Mouse (Mus musculus) heart, adult 2 months (tissue): ENCODE results near the gene Psmg4. TPM values are rescaled to one million over a fixed set of nuclear protein-coding genes. Genes with fewer than 3 reads are reported as not detected.
A peak's percentile ranks its signal among the peaks of the same experiment; 100 is the strongest.

Experiments used
- DNase-seq, 2 experiments: peaks; one replicate each; pipeline ENCODE4 v3.0.0; 2021
- H3K27ac ChIP-seq: fragments of 200-600 bp; 2 replicates; pipeline ENCODE4 v1.8.1; 2022
- H3K27me3 ChIP-seq: fragments of 200-500 bp; 2 replicates; pipeline ENCODE4 v1.6.1; 2012; ENCODE audit warnings: mild to moderate bottlenecking, low read length, inconsistent platforms, mixed read lengths; ENCODE audit not compliant: control insufficient read depth, insufficient read depth
- H3K36me3 ChIP-seq: fragments of 200-500 bp; 2 replicates; pipeline ENCODE4 v1.6.1; 2012; ENCODE audit warnings: low read length, inconsistent platforms; ENCODE audit not compliant: control insufficient read depth, insufficient read depth
- H3K4me1 ChIP-seq: fragments of 200-500 bp; 2 replicates; pipeline ENCODE4 v1.6.1; 2011; ENCODE audit warnings: low read length; ENCODE audit not compliant: control insufficient read depth, insufficient read depth
- H3K4me3 ChIP-seq: fragments of 200-600 bp; 2 replicates; pipeline ENCODE4 v1.8.1; 2022
- H3K79me2 ChIP-seq: fragments of 200-500 bp; replicated peaks from 2 replicates; pipeline ENCODE4 v1.6.1; 2012; ENCODE audit warnings: mild to moderate bottlenecking, inconsistent platforms, low read length, moderate library complexity, mixed read lengths; ENCODE audit not compliant: control insufficient read depth, insufficient read depth
- H3K9ac ChIP-seq: fragments of 200-500 bp; 2 replicates; pipeline ENCODE4 v1.6.1; 2012; ENCODE audit warnings: low read depth, mild to moderate bottlenecking, control low read depth, inconsistent platforms, low read length, mixed read lengths
- CTCF ChIP-seq: fragments of 200-600 bp; IDR thresholded peaks from 2 replicates; pipeline ENCODE4 v1.8.1; 2022; ENCODE audit warnings: antibody characterized with exemption, mild to moderate bottlenecking, moderate library complexity
- EP300 ChIP-seq: fragments of 200-500 bp; IDR thresholded peaks from 2 replicates; pipeline ENCODE4 v1.6.1; 2011; ENCODE audit warnings: low read depth, low read length, control low read depth; ENCODE audit not compliant: insufficient read depth
- POLR2A ChIP-seq: fragments of 200-500 bp; IDR thresholded peaks from 2 replicates; pipeline ENCODE4 v1.6.1; 2011; ENCODE audit warnings: mild to moderate bottlenecking, low read depth, low read length, control low read depth; ENCODE audit not compliant: insufficient read depth
- WGBS: fragments of 180-500 bp; shearing (Covaris S2); methylation state at CpG from one replicate; pipeline ENCODE4 v1.1.7; 2018; 5-methylcytosine and 5-hydroxymethylcytosine counted together
- intact Hi-C: fragments of 180-260 bp; cut with DNase I; formaldehyde crosslinking; loops from one replicate; pipeline ENCODE4 v1.15.1; 2025
- polyA plus RNA-seq: library from polyadenylated mRNA; depleted of rRNA; stranded (reverse); fragments of >200 nt; gene quantifications from 2 replicates; pipeline ENCODE4 v1.2.3, GENCODE M21; 2012
- total RNA-seq, 2 experiments: library from RNA; stranded (reverse); gene quantifications; 2 replicates each; pipeline ENCODE4 v1.2.3; 2021

The Psmg4 gene
- total and polyA plus RNA-seq, 3 experiments: 23.1 to 51.2 (median 29.0) TPM

DNA sequence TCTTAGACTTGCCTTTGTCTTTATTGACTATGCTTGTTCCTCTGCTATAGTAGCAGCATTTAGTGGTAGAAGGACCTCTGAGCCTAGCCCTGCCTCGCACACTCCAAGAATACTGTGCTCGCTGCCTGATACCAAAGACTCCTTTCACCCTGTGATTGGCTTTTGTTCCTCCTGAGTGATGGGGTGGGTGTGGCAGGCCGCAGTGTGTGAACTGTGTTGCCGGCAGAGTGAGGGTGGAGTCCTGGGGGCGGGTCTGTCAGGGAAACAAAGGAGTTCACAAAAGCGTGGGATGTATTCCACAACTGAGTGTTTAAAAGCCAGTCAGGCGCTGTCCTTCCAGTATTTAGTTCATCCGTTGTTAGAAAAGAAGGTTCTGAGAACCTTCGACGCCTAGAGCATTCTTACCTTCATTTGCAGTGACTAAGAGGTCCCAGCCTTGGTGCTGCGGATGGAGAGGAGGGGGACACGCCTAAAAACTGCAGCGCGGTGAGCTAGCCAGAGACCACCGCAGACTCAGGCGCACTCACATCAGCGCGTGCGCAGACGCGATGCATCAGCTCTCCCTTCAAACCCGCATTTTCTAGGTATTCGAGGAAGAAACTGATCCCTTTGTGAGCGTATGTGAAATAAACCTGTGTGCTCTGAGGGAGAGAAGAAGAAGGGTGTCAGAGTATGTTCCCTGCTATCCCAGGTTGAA is 31.6 kb upstream of the Psmg4 start:
- intact Hi-C loops: loop anchor here (2.0 kb wide), 1 partner anchor 52 kb away; the partner anchor contains the start of gene Tubb2a
- Histone ChIP-seq H3K27ac (peak overlapping the region; percentile 11; the same call in 1 of the 2 replicates), H3K27me3 (no peaks in the 10 kb centered on the region), H3K4me1 (peaks cover 3% of the 10 kb centered on the region; the same call in 1 of the 2 replicates), H3K36me3 (no peaks in the 10 kb centered on the region), H3K4me3 (peak overlapping the region; percentile 41), H3K9ac (0 out of 2 replicates have a peak overlapping the region, but pooled peaks have one; percentile 0), H3K79me2 (no peaks in the 10 kb centered on the region)
- peak in 1 of 2 experiments; percentile 59 for DNase-seq
- no peak for TF ChIP-seq CTCF
- TF ChIP-seq POLR2A: no peak
- no peak for TF ChIP-seq EP300
- WGBS: 5% methylated on average over 24 of the region's 24 CpGs

DNA sequence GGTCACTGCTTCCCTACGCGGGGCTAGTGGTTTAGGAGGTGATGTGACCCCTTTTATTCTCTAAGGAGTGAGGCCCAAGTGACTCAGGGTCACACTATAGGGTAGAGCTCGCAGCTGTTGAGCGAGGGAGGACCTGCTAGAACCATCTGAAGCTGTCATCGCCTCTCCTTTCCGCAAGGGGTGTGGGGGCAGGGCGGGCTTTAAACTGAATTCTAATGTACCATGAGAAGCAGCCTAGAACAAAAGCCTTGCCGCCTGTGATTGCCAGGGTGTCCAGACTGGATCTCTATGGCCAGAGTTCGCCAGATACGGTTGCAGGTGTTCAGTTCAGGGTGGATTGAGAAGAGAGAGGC is 31.1 kb upstream of the Psmg4 start:
- H3K9ac ChIP-seq: no peak overlapping the region
- peak in 1 of 2 experiments; percentile 39 for DNase-seq
- no peak for TF ChIP-seq POLR2A
- peak; percentile 43 for TF ChIP-seq CTCF
- H3K4me3 ChIP-seq: peak overlapping the region; percentile 41
- intact Hi-C loops: loop anchor here (2.0 kb wide), 1 partner anchor 53 kb away; the partner anchor contains the start of gene Tubb2a
- H3K27me3 ChIP-seq: no peaks in the 10 kb centered on the region
- H3K4me1 ChIP-seq: peaks cover 3% of the 10 kb centered on the region; the same call in 1 of the 2 replicates
- WGBS: 13% methylated on average over 10 of the region's 10 CpGs
- peak overlapping the region; percentile 11; the same call in 1 of the 2 replicates for H3K27ac ChIP-seq
- H3K79me2 ChIP-seq: no peaks in the 10 kb centered on the region
- no peaks in the 10 kb centered on the region for H3K36me3 ChIP-seq

DNA sequence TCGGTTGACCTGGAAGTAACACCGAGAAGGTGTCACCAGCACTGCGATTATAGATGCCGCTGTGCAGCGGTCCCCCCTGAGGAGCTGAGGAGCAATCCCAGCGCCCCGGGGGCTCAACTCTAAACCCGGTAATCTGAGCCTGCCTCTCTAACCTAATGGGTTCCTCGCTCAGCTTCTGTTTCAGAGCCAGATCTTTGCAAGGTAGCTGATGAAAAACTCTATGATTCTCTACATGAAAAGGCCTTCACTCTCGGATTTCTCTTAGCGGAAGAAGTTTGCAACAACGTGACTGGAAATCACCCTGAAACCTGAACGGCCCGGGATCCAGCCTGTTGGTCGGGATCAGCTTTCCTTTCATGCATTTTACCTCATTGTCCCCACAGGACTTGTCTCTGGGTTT is 30.5 kb upstream of the Psmg4 start:
- 36% methylated on average over 15 of the region's 15 CpGs for WGBS
- H3K4me1 ChIP-seq: peaks cover 3% of the 10 kb centered on the region; the same call in 1 of the 2 replicates
- H3K27me3 ChIP-seq: no peaks in the 10 kb centered on the region
- H3K4me3 ChIP-seq: no peak overlapping the region
- no peaks in the 10 kb centered on the region for H3K36me3 ChIP-seq
- no peaks in the 10 kb centered on the region for H3K79me2 ChIP-seq
- intact Hi-C loops: no loop called here
- no peak overlapping the region for H3K27ac ChIP-seq
- DNase-seq: no peak
- TF ChIP-seq CTCF (no peak), POLR2A (no peak), EP300 (no peak)
- no peak overlapping the region for H3K9ac ChIP-seq

DNA sequence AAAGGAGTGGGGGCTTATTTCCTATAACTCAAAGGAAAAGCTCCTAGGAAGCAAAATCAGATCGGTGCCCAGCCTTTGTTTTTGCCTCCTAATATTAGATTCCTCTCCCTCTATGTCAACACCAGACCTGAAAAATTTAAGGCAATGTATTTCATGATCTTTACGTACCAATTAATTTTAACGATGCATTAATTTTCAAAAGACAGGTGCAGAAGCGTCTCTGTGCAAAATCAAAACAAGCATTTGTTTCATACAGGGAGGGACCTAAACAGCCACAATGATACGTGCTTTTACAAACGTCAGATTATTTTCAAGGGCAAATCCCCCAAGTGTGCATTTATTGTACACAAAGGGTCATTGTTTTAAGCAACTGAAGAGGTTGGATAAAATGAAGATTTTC is 29.9 kb upstream of the Psmg4 start:
- intact Hi-C loops: no loop called here
- Histone ChIP-seq H3K4me1 (peaks cover 3% of the 10 kb centered on the region; the same call in 1 of the 2 replicates), H3K9ac (no peak overlapping the region), H3K36me3 (no peaks in the 10 kb centered on the region), H3K27me3 (no peaks in the 10 kb centered on the region), H3K79me2 (no peaks in the 10 kb centered on the region), H3K27ac (no peak overlapping the region), H3K4me3 (no peak overlapping the region)
- DNase-seq: no peak
- WGBS: 65% methylated on average over 6 of the region's 6 CpGs
- TF ChIP-seq POLR2A: no peak
- TF ChIP-seq EP300: no peak

DNA sequence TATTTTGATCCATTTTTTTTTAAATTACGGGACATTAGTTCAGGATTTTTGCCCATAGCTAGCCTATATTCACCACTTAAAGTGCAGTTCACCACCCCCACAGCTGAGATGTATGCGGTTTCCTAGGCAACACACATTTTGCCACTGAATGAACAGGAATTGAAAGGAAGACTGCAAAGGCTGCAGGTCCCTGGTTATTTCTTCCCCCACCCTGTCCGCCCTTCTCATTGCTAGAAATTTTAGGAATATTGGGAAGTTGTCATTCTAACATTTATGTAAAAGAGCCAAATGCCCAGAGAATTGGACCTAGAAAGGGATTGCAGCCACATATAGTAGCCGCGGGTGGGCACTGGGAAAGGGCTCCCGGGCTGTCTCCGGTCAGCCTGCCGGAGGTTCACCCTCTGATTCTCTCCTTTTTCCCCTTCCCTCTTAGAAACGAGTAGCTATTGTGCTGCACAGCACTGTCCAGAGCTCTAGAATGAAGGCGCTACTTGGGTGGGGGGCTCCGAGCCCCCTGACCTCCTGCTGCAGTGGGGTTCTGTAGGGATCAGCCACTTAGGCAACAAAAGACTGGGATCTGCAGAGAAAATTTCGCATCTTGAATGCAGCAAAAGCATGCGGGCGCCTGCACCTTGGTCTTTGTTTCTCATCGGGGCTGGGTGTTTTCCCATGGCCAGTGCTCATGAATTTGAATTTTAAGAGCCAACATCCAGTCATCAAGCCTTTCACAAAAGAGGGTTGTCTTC is 29.3 kb upstream of the Psmg4 start:
- no peak for DNase-seq
- no peaks in the 10 kb centered on the region for H3K79me2 ChIP-seq
- TF ChIP-seq EP300: no peak
- TF ChIP-seq POLR2A: no peak
- TF ChIP-seq CTCF: no peak
- 57% methylated on average over 15 of the region's 15 CpGs for whole genome bisulfite sequencing
- no peak overlapping the region for H3K9ac ChIP-seq
- no peak overlapping the region for H3K27ac ChIP-seq
- no peaks in the 10 kb centered on the region for H3K27me3 ChIP-seq
- H3K36me3 ChIP-seq: no peaks in the 10 kb centered on the region
- no peak overlapping the region for H3K4me3 ChIP-seq
- peaks cover 3% of the 10 kb centered on the region; the same call in 1 of the 2 replicates for H3K4me1 ChIP-seq
- intact Hi-C loops: no loop called here

DNA sequence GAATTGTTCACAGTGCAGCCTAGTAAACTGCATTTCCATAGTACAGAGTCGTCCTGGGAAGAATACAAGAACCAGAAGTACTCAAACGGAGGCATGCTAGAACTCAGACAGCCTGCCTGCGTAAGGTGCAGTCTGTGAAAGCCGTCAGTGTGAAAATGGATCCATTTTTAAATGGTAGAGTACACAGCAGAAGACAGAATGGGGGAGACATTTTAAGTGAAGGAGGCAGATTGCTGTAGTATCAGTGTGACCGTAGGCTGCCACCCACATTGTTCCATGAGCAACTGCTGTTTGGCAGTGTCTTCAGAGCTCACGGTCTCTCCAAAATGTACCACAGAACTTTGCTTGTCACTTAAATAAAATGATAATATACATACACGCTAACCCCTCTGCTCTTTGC is 28.5 kb upstream of the Psmg4 start:
- intact Hi-C loops: no loop called here

More for the DNA sequence above, 28.5 kb upstream of the Psmg4 start:
- 88% methylated on average over 7 of the region's 7 CpGs for WGBS
- H3K4me3 ChIP-seq: no peak overlapping the region
- peaks cover 3% of the 10 kb centered on the region; the same call in 1 of the 2 replicates for H3K4me1 ChIP-seq
- no peak overlapping the region for H3K9ac ChIP-seq
- H3K27me3 ChIP-seq: no peaks in the 10 kb centered on the region
- H3K79me2 ChIP-seq: no peaks in the 10 kb centered on the region
- DNase-seq: no peak
- H3K27ac ChIP-seq: no peak overlapping the region
- no peaks in the 10 kb centered on the region for H3K36me3 ChIP-seq
- TF ChIP-seq CTCF (no peak), POLR2A (no peak), EP300 (no peak)
